Mouse (Mus musculus): ENCODE measurements at regions not wholly inside any gene's neighbourhood (a gene's known extent, or its start where the extent isn't known, plus 50 kb on each side); places are given as distances from the start of the nearest gene placed in this dataset.

- DNase-seq (ENCODE audit: low spot score) = no peak
Observed at GRCm38 (mm10) chr2:33941316-33941715, 53.6 kb upstream of the Mvb12b start.

GRCm38 (mm10) chr2:33939836-33940235, 52.1 kb upstream of the Mvb12b start:
- DNase-seq (ENCODE audit: low spot score) = no peak
